In the genomic region with DNA sequence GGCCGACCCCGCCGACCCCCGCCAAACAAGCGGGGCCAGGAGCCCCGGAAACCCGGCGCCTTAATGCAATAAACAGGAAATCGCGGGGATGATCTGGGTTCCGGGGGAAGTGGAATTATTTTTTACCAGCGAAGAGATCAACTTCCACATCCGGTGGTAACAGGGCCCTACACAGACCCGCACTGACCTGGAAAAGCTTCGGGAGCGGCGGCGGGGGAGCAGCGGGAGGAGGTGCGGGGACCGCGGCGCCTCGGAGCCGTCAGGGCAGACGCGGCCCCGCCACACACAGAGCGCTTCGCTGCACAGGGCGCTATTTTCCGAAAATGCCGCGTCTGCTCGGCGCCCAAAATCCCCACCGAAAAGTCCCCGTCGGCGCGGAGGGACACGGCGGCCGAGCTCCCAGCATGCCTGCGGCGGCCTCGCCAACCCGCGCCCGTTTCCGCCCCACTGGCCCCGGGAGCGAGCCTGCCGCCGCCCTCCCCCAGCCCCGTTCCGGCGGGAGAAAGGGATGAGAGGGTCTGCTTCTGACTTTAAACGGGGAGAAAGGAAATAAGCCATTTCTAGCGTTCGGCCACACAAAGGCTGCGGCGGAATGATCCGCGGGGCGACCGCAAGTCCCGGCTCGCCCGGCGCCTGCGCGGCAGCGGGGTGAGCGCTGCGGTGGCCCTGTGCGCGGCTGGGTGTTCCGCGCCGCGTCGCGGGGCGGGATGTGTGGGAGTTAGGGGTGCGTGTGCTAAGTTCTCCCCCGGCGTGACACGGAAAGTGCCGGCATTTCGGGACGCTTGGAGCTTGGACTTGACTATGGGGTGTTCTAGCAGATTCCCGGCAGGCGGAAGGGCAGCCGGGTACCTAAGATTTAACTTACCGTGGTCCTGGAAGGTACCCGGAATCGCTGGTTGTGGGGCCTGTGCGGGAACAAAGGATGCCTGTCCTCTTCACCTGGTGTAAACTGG, we compare ENCODE assay signal across 8 mouse cellular contexts. TPM values are rescaled to one million over a fixed set of nuclear protein-coding genes. Genes with fewer than 3 reads are reported as not detected.
DNase-seq lines count a peak whose midpoint lies in the region; ATAC-seq and TF ChIP-seq lines count a peak whose summit lies in the region.

No protein-coding gene starts in this region.

- H3K4me2 ChIP-seq in heart, embryonic 11.5 days: peak overlapping the region; percentile 73
- H3K4me2 ChIP-seq in kidney, embryonic 16.5 days (replicated peaks; ENCODE audit: low read depth, low read length): peak overlapping the region; percentile 70

- DNase-seq in CD4-positive helper T cell, adult 2 months (ENCODE audit: low read depth, low spot score): peak; percentile 97
- DNase-seq in brain, embryonic 14.5 days (ENCODE audit: low read depth): peak; percentile 97
- DNase-seq in liver: peak; percentile 88
- DNase-seq in monocyte, adult 2 months (ENCODE audit: low read depth in 1 of 2, low spot score in 2 of 2): peak; percentile 67 to 87
- peak; percentile 75 to 82 for DNase-seq in spleen, postnatal 14 days (ENCODE audit: low spot score in 2 of 2)

- no peak for TF ChIP-seq CTCF in brain, embryonic 14.5 days (IDR thresholded peaks at IDR 0.05; ENCODE audit: borderline replicate concordance, extremely low read depth, insufficient read depth, insufficient read length)

- H3K27me3 ChIP-seq in heart, embryonic 11.5 days (ENCODE audit: control insufficient read depth, insufficient read depth, low read length): no peaks in the 10 kb centered on the region
- H3K27me3 ChIP-seq in kidney, embryonic 16.5 days (ENCODE audit: insufficient read depth, low read length): no peaks in the 10 kb centered on the region

- under 1% methylated on average over 92 of the region's 99 CpGs for WGBS in heart, embryonic 11.5 days (ENCODE audit: insufficient replicate concordance)
- WGBS in kidney, embryonic 16.5 days: under 1% methylated on average over 87 of the region's 99 CpGs

- peak overlapping the region; percentile 100 for H3K27ac ChIP-seq in heart, embryonic 11.5 days (ENCODE audit: low read depth, low read length)
- peak overlapping the region; percentile 100 for H3K27ac ChIP-seq in kidney, embryonic 16.5 days (ENCODE audit: low read length)

- H3K9me3 ChIP-seq in heart, embryonic 11.5 days (replicated peaks; ENCODE audit: control insufficient read depth, low read length): no peaks in the 10 kb centered on the region
- peaks cover 3% of the 10 kb centered on the region; the same call in 1 of the 2 replicates for H3K9me3 ChIP-seq in kidney, embryonic 16.5 days (ENCODE audit: low read length)

- peak overlapping the region; percentile 99 for H3K9ac ChIP-seq in heart, embryonic 11.5 days (ENCODE audit: low read depth, low read length)
- peak overlapping the region; percentile 100 for H3K9ac ChIP-seq in kidney, embryonic 16.5 days (replicated peaks; ENCODE audit: low read length)

- H3K4me3 ChIP-seq in heart, embryonic 11.5 days (ENCODE audit: low read depth, low read length): peak overlapping the region; percentile 80
- H3K4me3 ChIP-seq in kidney, embryonic 16.5 days (ENCODE audit: low read length): peak overlapping the region; percentile 95

- peak; percentile 98 for TF ChIP-seq POLR2A in brain, embryonic 14.5 days (IDR thresholded peaks at IDR 0.05; ENCODE audit: borderline replicate concordance, extremely low read depth, insufficient read depth, insufficient read length, poor library complexity, severe bottlenecking)

- H3K36me3 ChIP-seq in heart, embryonic 11.5 days (ENCODE audit: control insufficient read depth, insufficient read depth, low read length): no peaks in the 10 kb centered on the region
- peaks cover 6% of the 10 kb centered on the region; the same call in 1 of the 2 replicates for H3K36me3 ChIP-seq in kidney, embryonic 16.5 days (ENCODE audit: insufficient read depth, low read length)

- peaks cover 4% of the 10 kb centered on the region for H3K4me1 ChIP-seq in heart, embryonic 11.5 days (ENCODE audit: control insufficient read depth, insufficient read depth, low read length)
- peaks cover 27% of the 10 kb centered on the region for H3K4me1 ChIP-seq in kidney, embryonic 16.5 days (ENCODE audit: insufficient read depth, low read length)

- ATAC-seq in erythroblast, adult 5-6 weeks (replicated peaks; ENCODE audit: low FRiP score, poor library complexity, severe bottlenecking): peak; percentile 90
- peak; percentile 87 for ATAC-seq in heart, embryonic 11.5 days (replicated peaks; ENCODE audit: insufficient number of reproducible peaks, low FRiP score, low TSS enrichment)
- peak; percentile 95 for ATAC-seq in kidney, embryonic 16.5 days (ENCODE audit: low FRiP score, low TSS enrichment)

RNA-seq across cellular contexts. Expression of gene Gabpb1, which starts 0.7 kb away (rescaled TPM):
- polyA plus RNA-seq in brain, embryonic 14.5 days (2012; rRNA removed): 37.6 and 41.9 TPM in 2 replicates
- 9.0 and 16.1 TPM in 2 replicates for total RNA-seq in erythroblast, adult 5-6 weeks (2015; ENCODE audit: low replicate concordance)
- 10.9 and 11.4 TPM in 2 replicates for total RNA-seq in erythroblast, adult 5-6 weeks (2017; ENCODE audit: low replicate concordance)
- 40.4 and 41.9 TPM in 2 replicates for polyA plus RNA-seq in heart, embryonic 11.5 days (2014; fragmentation: Nextera tagmentation; extraction: Ambion mirVana)
- 58.4 and 59.3 TPM in 2 replicates for polyA plus RNA-seq in kidney, embryonic 16.5 days (2015; fragmentation: Nextera tagmentation; extraction: Ambion mirVana)

RNA-seq across cellular contexts. Expression of gene Usp8, which starts 31.7 kb away (rescaled TPM):
- polyA plus RNA-seq in brain, embryonic 14.5 days (2012; rRNA removed): 28.0 and 28.8 TPM in 2 replicates
- 12.7 and 18.2 TPM in 2 replicates for total RNA-seq in erythroblast, adult 5-6 weeks (2015; ENCODE audit: low replicate concordance)
- 19.2 and 26.2 TPM in 2 replicates for total RNA-seq in erythroblast, adult 5-6 weeks (2017; ENCODE audit: low replicate concordance)
- polyA plus RNA-seq in heart, embryonic 11.5 days (2014; fragmentation: Nextera tagmentation; extraction: Ambion mirVana): 34.3 and 43.6 TPM in 2 replicates
- 48.9 and 50.7 TPM in 2 replicates for polyA plus RNA-seq in kidney, embryonic 16.5 days (2015; fragmentation: Nextera tagmentation; extraction: Ambion mirVana)

RNA-seq across cellular contexts. Expression of gene Hdc, which starts 56.3 kb away (rescaled TPM):
- polyA plus RNA-seq in brain, embryonic 14.5 days (2012; rRNA removed): 2.0 and 2.2 TPM in 2 replicates
- 14.8 and 34.1 TPM in 2 replicates for total RNA-seq in erythroblast, adult 5-6 weeks (2015; ENCODE audit: low replicate concordance)
- 22.3 and 24.3 TPM in 2 replicates for total RNA-seq in erythroblast, adult 5-6 weeks (2017; ENCODE audit: low replicate concordance)
- 3.5 and 4.3 TPM in 2 replicates for polyA plus RNA-seq in heart, embryonic 11.5 days (2014; fragmentation: Nextera tagmentation; extraction: Ambion mirVana)
- 126 and 129 TPM in 2 replicates for polyA plus RNA-seq in kidney, embryonic 16.5 days (2015; fragmentation: Nextera tagmentation; extraction: Ambion mirVana)

Comparison
In these comparisons a context has a peak if more than half of its experiments do, and no peak if none do; other contexts are left out.
1. Peak in every context shown above with its lines: DNase-seq, ATAC-seq, H3K4me3 ChIP-seq and H3K27ac ChIP-seq.
2. RNA of gene Hdc, which starts 56.3 kb away (polyA plus RNA-seq): 126 to 129 TPM in kidney, embryonic 16.5 days; 3.5 to 4.3 TPM in heart, embryonic 11.5 days and 2.0 to 2.2 TPM in brain, embryonic 14.5 days; every median in the first group is over 10 times any median in the second.